Mouse (Mus musculus) adrenal gland, adult 2 months (tissue): ENCODE data around the gene Slc39a11. TPM values are rescaled to one million over a fixed set of nuclear protein-coding genes. Genes with fewer than 3 reads are reported as not detected.
A peak's percentile ranks its signal among the peaks of the same experiment; 100 is the strongest.

Source experiments
- DNase-seq: peaks from one replicate; pipeline ENCODE4 v3.0.0; 2021
- polyA plus RNA-seq: library from polyadenylated mRNA; depleted of rRNA; stranded (reverse); fragments of >200 nt; gene quantifications from 2 replicates; pipeline ENCODE4 v1.2.3, GENCODE M21; 2012
- total RNA-seq, 2 experiments: library from RNA; stranded (reverse); gene quantifications; 2 replicates each; pipeline ENCODE4 v1.2.3; 2021

Gene Slc39a11
- total and polyA plus RNA-seq, 3 experiments = 22.9 to 34.4 (median 31.5) TPM

GRCm38 (mm10) chr11:113339770-113340169 lies 310.1 kb downstream of the Slc39a11 start:
- DNase-seq = no peak

DNA sequence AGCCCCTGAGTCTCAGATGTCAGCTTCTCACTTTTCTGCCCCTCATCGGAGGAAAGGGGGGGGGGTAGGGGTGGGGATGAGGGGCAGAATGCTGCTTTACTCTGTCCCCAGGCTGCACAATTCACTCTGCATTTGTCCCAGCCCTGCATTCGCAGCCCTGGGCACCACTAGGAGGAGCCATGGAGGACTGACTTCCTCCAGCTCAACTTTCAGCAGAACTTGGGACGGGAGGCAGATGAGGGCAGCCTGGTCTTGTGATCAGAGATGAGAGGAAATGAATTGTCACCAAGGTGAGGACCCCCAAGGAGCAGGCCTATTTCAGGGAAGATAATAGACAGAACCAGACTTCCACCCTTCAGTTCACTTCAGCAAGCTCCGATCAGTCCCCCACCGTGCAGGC lies 311.3 kb downstream of the Slc39a11 start:
- no peak for DNase-seq

GRCm38 (mm10) chr11:113335706-113336105 lies 314.2 kb downstream of the Slc39a11 start:
- no peak for DNase-seq

- no peak for DNase-seq
Observed at GRCm38 (mm10) chr11:113334444-113334881, 315.4 kb downstream of the Slc39a11 start.

DNA sequence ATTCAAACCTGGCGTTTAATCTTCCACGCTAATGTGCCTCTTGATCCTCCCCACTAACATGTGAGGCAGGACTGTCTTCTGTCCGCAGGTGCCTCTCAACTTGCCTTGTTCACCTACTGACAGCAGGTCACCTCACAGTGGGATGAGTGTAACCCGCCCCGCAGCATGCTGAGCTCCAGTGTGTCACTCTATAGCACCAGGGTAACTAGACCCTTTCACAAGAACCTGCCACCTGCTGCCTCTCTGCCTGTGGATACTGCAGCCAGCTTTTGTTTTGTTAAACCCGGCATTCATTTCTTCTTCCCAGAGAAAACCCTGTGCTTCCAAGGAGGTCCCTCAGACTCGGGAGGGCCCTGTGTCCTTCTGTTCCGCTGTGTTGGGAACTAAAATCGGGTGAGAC lies 316.3 kb downstream of the Slc39a11 start:
- DNase-seq = no peak

DNA sequence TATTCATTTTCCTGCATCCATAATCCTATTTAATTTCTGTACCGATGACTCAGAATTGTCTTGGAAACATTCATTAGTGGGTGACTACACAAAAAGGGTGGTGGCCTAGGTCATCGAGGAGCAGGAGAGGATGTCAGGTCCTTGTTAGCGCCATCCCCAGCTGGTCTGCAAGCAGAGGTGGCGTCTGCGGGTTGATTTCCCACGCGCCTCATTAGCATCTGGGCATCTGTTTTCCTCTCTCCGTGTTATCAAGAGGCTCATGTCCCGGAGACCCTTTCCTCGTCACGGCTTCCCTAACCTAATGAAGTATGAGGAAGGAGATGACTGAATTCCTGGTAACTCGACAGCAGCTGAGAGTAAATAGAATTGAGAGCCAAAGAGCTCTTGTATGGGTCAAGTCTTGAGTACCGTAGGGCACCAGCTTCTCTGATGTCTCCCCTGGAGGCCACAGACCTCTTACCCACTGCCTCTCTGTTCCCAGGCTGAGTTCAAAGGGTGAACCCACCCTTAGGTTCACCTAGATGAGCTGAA lies 319.8 kb downstream of the Slc39a11 start:
- no peak for DNase-seq

GRCm38 (mm10) chr11:113327499-113328062 lies 322.3 kb downstream of the Slc39a11 start:
- DNase-seq = no peak

DNA sequence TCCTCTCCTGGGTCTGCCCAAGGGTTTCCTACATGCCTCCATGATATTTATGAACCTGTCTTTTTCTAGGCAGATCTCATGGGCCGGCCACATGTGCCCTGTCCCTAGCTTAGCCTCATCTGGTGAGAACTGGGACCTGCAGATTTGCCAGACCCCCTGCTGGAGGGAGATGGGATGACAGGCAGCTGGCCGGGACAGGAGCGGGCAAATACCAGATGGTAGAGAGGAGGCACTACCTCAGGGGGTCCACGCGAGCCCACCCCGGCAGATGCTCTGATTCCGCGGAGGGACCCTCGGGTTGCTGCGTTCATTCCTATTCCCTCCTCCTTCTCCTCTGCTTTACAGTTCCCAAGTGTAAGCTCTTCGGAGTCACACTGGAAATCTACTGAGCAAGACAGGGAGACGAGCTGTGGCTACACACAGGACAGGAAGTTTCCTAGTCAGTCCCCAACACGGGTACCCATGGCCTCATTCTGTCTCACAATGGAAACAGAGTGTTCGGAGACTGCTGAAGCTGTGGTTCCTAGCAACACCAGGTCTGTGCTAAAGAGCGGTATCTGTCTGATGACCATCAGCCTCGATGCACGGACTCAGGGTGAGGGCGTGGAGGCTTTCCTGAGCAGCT lies 323.4 kb downstream of the Slc39a11 start:
- DNase-seq = peak; percentile 74

- no peak for DNase-seq
Observed at GRCm38 (mm10) chr11:113321601-113322000, 328.3 kb downstream of the Slc39a11 start.

DNA sequence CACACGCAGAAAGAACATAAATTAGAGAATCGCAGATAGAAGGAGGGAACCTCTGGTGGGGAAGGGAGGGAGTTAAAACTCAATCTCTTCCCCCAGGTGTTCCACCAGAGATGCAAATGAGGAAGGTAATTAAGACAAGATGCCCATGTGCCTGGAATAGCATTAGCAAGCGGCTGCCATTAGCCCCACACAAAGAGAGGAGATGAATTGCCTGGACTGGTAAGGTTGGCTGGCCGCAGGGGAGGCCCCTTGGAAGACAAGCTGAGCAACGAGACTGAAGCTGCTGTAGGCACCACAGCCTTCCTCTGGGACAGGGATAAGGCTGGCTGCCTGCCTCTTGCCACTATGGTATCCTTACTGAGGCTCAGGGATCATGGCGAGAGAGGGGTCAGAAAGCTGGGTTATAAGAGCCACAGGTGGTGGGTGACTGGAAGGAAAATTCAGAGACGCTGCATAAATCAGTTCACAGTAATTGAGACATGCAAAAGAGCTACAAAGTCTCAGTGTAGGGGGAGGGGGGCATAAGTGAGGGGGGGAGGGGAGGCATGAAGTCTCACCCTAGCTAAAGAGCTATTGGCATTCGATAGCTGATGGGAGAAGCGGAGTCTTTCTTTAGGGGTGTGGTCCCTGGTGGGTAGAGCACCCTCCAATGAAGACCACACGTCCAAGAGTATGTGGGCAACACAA lies 340.5 kb downstream of the Slc39a11 start:
- DNase-seq = no peak

GRCm38 (mm10) chr11:113308256-113308941 lies 341.5 kb downstream of the Slc39a11 start:
- DNase-seq = peak; percentile 23

GRCm38 (mm10) chr11:113303204-113303603 lies 346.7 kb downstream of the Slc39a11 start:
- peak; percentile 89 for DNase-seq

- DNase-seq = no peak
Observed at GRCm38 (mm10) chr11:113299492-113299891, 350.4 kb downstream of the Slc39a11 start.

DNA sequence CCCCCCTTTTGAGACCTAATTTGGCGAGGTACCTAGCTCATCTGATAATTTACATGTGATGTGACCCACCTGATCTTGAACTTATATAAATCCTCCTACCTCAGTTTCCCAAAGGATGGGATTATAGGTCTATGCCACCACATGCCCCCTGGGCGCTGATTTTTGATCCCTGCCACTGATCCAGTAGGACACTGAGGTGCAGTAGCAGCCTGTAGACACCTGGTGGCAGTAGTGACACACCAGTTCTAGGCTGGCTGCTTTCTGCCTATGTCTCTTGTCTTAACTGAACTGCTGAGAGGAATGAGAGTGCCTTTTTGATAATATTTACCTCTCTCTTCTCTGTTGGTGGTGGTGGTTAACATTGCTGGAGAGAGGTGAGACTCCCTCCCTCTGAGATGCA lies 352.1 kb downstream of the Slc39a11 start:
- DNase-seq = peak; percentile 84

DNA sequence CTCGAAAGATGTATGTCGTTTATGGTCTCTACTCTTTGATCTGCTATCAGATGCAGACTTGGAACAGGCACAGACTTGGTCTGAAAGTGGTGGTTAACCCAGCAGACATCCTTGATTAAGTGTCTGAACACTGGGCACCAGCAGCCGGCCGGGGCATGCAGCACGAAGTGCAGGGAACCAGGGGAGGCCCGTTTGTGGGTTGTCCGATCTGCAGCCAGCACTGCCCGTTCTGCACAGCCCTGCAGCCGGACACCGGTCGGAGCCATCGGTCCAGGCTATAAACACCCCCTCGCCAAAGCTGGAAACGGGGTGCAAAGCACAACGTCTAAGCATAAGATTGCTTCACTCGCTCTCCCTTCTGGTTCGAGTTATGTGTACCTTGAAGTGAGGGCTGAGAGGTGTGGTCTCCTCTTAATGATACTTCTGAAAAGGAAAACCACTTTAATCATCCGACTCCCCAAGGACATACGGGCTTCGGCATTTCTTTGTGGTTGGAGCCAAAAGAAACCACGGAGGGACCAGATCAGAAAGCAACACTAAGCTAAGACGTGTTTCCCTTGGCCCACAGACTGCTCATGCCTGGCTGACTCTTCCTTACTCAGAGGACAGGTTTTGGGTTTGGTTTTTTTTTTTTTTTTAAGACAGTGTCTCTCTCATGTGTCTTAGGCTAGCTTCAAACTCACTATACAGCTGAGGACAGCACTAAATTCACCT lies 352.8 kb downstream of the Slc39a11 start:
- peak; percentile 60 for DNase-seq

- DNase-seq = peak; percentile 71
Observed at GRCm38 (mm10) chr11:113296162-113296561, 353.7 kb downstream of the Slc39a11 start.

- DNase-seq = no peak
Observed at GRCm38 (mm10) chr11:113294518-113294917, 355.4 kb downstream of the Slc39a11 start.

DNA sequence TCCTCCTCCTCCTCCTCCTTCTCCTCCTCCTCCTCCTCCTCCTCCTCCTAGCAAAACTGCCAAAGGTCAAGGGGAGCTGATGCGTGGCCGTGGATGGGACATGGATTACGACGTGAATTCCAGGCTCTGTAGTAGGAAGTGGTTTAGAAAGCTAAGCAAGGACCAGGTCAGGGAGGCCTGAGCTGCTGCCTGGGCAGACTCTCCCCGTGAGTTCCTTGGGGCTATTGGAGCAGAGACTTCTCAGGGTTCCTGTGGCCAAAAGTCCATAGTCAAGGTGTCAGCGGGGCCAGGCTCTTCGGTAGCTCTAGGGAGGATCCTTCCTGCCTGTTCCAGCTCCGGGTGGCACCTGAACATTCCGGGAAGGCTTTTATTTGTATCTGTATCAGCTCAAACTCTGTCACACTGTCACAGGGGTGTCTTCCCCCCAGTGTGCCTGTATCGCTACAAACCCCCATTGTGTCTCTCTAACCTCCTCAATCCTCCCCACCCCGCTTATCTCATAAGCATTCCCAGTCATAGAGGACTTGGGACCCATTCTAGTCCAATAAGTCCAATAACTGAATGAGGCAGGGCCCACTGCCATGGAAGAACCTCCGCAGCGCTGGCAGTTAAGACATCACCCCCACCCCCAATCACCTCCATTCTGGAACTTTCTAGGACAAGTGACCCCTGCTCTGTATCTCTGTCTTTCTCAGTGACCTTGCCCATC lies 356.8 kb downstream of the Slc39a11 start:
- no peak for DNase-seq

DNA sequence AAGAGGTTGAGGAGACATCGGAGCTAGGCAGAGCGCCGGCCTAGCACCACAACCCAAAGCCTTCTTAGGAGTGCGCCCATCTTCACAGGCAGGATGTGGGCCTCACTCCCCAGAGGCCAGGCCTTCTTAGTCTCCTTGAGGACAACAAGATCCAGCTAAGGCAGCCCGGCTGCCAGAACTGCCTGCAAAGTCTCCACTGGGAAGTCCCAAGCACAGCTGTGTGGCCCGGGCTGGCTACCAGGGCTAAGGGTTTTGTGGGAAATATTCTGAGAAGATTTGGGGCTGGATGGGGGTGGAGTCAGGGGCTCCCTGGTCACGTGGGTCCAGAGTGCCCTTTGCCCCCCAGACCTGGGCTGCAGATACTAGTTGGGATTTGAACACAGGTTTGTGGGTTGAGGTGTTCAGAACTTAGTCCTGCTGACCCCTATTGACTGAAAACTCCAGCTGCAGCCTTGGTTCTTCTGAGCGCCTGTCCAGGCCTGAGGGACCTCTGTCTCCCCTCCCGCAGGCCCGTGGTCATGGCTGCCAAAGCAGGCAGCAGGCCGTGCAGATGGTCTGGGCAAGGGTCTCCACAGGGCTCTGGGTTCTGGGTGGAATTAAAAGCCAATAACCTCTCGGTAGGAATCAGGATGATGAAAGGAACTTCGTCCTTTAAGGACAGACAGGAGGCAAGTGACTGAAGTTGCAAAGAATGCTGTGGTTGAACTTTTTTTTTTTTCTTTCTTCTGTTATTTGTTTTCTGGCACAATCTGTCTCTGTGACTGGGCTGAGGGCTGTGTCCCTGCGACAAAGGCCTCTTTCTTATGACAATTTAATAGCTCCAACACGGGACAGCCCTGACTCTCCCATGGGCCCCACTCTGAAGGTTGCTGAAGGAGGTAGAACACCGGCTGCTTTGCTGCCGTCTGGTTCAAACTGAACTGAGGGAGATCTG lies 357.8 kb downstream of the Slc39a11 start:
- no peak for DNase-seq

DNA sequence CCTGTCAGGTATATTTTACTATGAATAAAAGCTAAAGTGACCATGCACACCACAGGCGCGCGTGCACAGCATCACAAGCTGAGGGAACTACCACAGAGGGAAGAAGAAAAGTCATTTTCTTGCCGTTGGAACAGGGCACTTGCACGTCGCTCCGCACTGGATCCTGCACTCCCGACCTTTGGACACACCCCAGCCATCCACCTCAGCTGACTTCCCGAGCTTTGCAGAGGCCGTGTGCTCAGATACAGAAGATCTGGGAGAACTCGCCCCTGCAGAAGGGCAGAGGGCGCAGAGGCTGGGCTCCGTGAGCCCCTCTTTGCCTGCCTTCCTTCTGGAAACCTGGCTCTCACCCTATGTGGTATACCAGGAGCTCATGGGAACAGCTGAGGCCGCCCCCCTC lies 359.0 kb downstream of the Slc39a11 start:
- no peak for DNase-seq
